Mouse (Mus musculus) bone marrow, adult 2 months (tissue): Measurements from ENCODE around the gene Npff.

Source experiments
- CTCF ChIP-seq: fragments of 200-500 bp; IDR thresholded peaks from 2 replicates; pipeline ENCODE4 v1.5.1; 2011; ENCODE audit warnings: low read length, control low read depth; ENCODE audit not compliant: control insufficient read depth, insufficient read depth
- POLR2A ChIP-seq: fragments of 200-500 bp; IDR thresholded peaks from 2 replicates; pipeline ENCODE4 v1.6.1; 2011; ENCODE audit warnings: low read depth, mild to moderate bottlenecking, control low read depth, low read length, borderline replicate concordance; ENCODE audit not compliant: control insufficient read depth

DNA sequence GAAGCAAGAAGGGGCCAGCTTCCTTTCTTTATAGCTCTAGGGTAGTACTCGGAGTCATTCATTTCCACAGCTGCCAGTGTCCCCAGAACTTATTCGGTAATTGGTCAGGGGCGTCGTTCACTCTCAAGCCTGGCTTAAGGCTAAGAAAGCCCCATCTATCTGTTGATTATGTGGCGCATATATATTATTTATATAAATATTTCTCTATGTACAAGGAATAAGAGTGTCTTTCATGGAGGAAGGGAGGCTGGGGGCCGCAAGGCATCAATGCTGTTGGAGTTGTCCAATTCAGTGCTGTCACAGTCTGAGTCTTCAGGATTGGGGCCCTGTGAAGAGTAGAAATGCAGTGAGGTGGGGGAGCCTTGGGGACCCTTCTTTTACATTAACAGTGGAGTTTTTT lies 24.9 kb downstream of the Npff start:
- TF ChIP-seq POLR2A: no peak
- no peak for TF ChIP-seq CTCF
